Comparison of ENCODE assay signal across 22 mouse cellular contexts in the genomic region with DNA sequence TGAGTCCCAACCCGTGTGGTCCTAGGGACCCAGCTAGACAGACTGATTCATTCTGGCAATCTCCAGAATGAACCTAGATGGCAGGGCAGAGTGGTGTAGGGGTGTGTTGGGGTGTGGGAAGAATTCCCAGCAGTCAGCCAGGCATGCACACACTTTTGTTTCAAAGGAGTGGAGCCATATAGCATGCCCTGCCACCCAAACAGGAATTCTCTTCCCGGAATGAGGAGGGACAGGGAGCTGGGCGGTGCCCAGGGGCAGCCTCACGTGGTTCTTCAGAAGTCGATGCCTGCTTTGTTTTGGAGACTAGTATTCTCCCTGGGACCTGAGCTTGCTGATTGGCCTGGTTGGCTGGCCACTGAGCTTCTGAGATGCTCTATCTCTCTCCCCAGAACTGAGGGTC. TPM values are rescaled to one million over a fixed set of nuclear protein-coding genes. Genes with fewer than 3 reads are reported as not detected.
DNase-seq lines count a peak whose midpoint lies in the region; ATAC-seq and TF ChIP-seq lines count a peak whose summit lies in the region.
"Had no signal": no experiment of that assay in that cellular context is flagged by ENCODE, and none has a peak within 500 bp of the region (broad histone marks: within the 10 kb centered on the region; RNA-seq: fewer than 3 reads in every experiment).

No protein-coding gene starts in this region.

- no peak overlapping the region for H3K27ac ChIP-seq in kidney, embryonic 16.5 days (ENCODE audit: low read length)
- H3K27ac ChIP-seq in ES-Bruce4 (ENCODE audit: insufficient read depth, low read length): peak overlapping the region; percentile 33
- H3K27ac ChIP-seq: embryonic facial prominence, embryonic 15.5 days; forebrain, embryonic 10.5 days; heart, embryonic 10.5 days; hindbrain, embryonic 14.5 days; intestine, embryonic 15.5 days had no signal

- WGBS in kidney, embryonic 16.5 days: 32% methylated on average over 5 of the region's 5 CpGs

- no peaks in the 10 kb centered on the region for H3K79me2 ChIP-seq in myocyte (ENCODE audit: control insufficient read depth, insufficient read depth)

- no peaks in the 10 kb centered on the region for H3K9me3 ChIP-seq in kidney, embryonic 16.5 days (ENCODE audit: low read length)
- no peaks in the 10 kb centered on the region for H3K9me3 ChIP-seq in ES-Bruce4 (replicated peaks; ENCODE audit: control insufficient read depth, insufficient read depth, low read length, poor library complexity, severe bottlenecking)
- H3K9me3 ChIP-seq: embryonic facial prominence, embryonic 15.5 days; forebrain, embryonic 10.5 days; heart, embryonic 10.5 days; intestine, embryonic 15.5 days had no signal

- peak; percentile 70 for ATAC-seq in kidney, embryonic 16.5 days (ENCODE audit: low FRiP score, low TSS enrichment)
- ATAC-seq: forebrain, embryonic 14.5 days; intestine, embryonic 15.5 days had no signal

- TF ChIP-seq POLR2A in ES-Bruce4 (IDR thresholded peaks at IDR 0.05; ENCODE audit: insufficient read depth, low read length) (no peak), myocyte (IDR thresholded peaks at IDR 0.05; ENCODE audit: insufficient read length, low read depth) (peak; percentile 37)

- no peak for TF ChIP-seq CTCF in ES-Bruce4 (IDR thresholded peaks at IDR 0.05; ENCODE audit: low read depth, low read length)

- no peak overlapping the region for H3K4me2 ChIP-seq in kidney, embryonic 16.5 days (replicated peaks; ENCODE audit: low read depth, low read length)
- H3K4me2 ChIP-seq in myocyte (ENCODE audit: low read depth): peak overlapping the region; percentile 42
- H3K4me2 ChIP-seq: embryonic facial prominence, embryonic 15.5 days; hindbrain, embryonic 14.5 days; intestine, embryonic 15.5 days had no signal

- H3K9ac ChIP-seq in kidney, embryonic 16.5 days (replicated peaks; ENCODE audit: low read length): no peak overlapping the region
- H3K9ac ChIP-seq in ES-Bruce4 (ENCODE audit: low read depth, poor library complexity, severe bottlenecking): peak overlapping the region; percentile 42
- H3K9ac ChIP-seq: embryonic facial prominence, embryonic 15.5 days; hindbrain, embryonic 14.5 days; intestine, embryonic 15.5 days had no signal

- H3K4me1 ChIP-seq in kidney, embryonic 16.5 days (ENCODE audit: insufficient read depth, low read length): peaks cover 8% of the 10 kb centered on the region
- H3K4me1 ChIP-seq in ES-Bruce4 (ENCODE audit: control insufficient read depth, insufficient read depth, low read length): peaks cover 6% of the 10 kb centered on the region

- no peak overlapping the region for H3ac ChIP-seq in myocyte (ENCODE audit: control insufficient read depth, insufficient read length)

- no peaks in the 10 kb centered on the region for H3K27me3 ChIP-seq in kidney, embryonic 16.5 days (ENCODE audit: insufficient read depth, low read length)
- H3K27me3 ChIP-seq in ES-Bruce4 (ENCODE audit: control insufficient read depth, insufficient read depth, low read length, poor library complexity, severe bottlenecking) (no peaks in the 10 kb centered on the region), myocyte (ENCODE audit: control insufficient read depth, insufficient read depth, insufficient read length) (no peaks in the 10 kb centered on the region)
- H3K27me3 ChIP-seq: embryonic facial prominence, embryonic 15.5 days; intestine, embryonic 15.5 days had no signal

- H3K4me3 ChIP-seq in kidney, embryonic 16.5 days (ENCODE audit: low read length): no peak overlapping the region
- peak overlapping the region; percentile 44 for H3K4me3 ChIP-seq in ES-Bruce4 (ENCODE audit: low read depth, low read length)
- peak overlapping the region; percentile 16 for H3K4me3 ChIP-seq in myocyte
- H3K4me3 ChIP-seq: embryonic facial prominence, embryonic 15.5 days; erythroblast, embryonic 14.5 days; forebrain, embryonic 10.5 days; heart, embryonic 10.5 days; intestine, embryonic 15.5 days had no signal

- TF ChIP-seq EP300 in ES-Bruce4 (IDR thresholded peaks at IDR 0.05; ENCODE audit: insufficient read depth, low read depth, low read length): peak; percentile 57; the same call in 1 of the 2 replicates

- no peaks in the 10 kb centered on the region; the same call in 1 of the 2 replicates for H3K36me3 ChIP-seq in kidney, embryonic 16.5 days (ENCODE audit: insufficient read depth, low read length)
- no peaks in the 10 kb centered on the region for H3K36me3 ChIP-seq in ES-Bruce4 (ENCODE audit: control insufficient read depth, insufficient read depth, low read length, poor library complexity, severe bottlenecking)
- no peaks in the 10 kb centered on the region for H3K36me3 ChIP-seq in myocyte (ENCODE audit: control insufficient read depth, insufficient read depth)
- H3K36me3 ChIP-seq: embryonic facial prominence, embryonic 15.5 days; forebrain, embryonic 10.5 days; heart, embryonic 10.5 days; intestine, embryonic 15.5 days had no signal

- no peak for DNase-seq in kidney, postnatal 10 days
- DNase-seq in Muller cell, postnatal 12 days (ENCODE audit: inconsistent ontology term): peak; percentile 64
- DNase-seq in cerebellum, postnatal 10 days: no peak
- DNase-seq in cerebellum, adult 11 months: no peak
- DNase-seq: adrenal gland, postnatal 25 days; cerebellum, adult 2 months; cerebellum, postnatal 14 days; embryo, embryonic 11 days; heart, adult 18-20 months; heart, postnatal 10 days; heart, postnatal 4 days; kidney, adult 2 months had no signal

TF ChIP-seq in myocyte, 11 proteins besides CTCF, POLR2A, EP300 and RAD21:
- no peak for TF ChIP-seq MYOD1 (IDR thresholded peaks at IDR 0.05; ENCODE audit: control insufficient read depth in 1 of 3, insufficient read length in 2 of 3, low read depth in 2 of 3)
- TF ChIP-seq MYOG (IDR thresholded peaks at IDR 0.05; ENCODE audit: control insufficient read depth in 1 of 3, insufficient read depth in 1 of 3, insufficient read length in 2 of 3, low read depth in 2 of 3): peak in 1 of 3 experiments; percentile 64

RNA-seq across cellular contexts. Expression of a gene that starts 37.1 kb away (rescaled TPM):
- polyA plus RNA-seq in kidney, embryonic 16.5 days (2015; fragmentation: Nextera tagmentation; extraction: Ambion mirVana): 33.1 and 33.3 TPM in 2 replicates
- polyA plus RNA-seq in ES-Bruce4 (2011; ENCODE audit: insufficient read depth, insufficient read length, low read depth, missing spikeins) (152 TPM in 2 replicates), myocyte (2012; fragmentation: generic; extraction: Trizol) (10.6 TPM)
